Mouse (Mus musculus): ENCODE data around the gene Lrrc63. TPM values are rescaled to one million over a fixed set of nuclear protein-coding genes. Genes with fewer than 3 reads are reported as not detected.

The Lrrc63 gene
- polyA plus RNA-seq, 1 experiment from 2014 or later, result not detected

GRCm38 (mm10) chr14:75138503-75138902 lies 7.8 kb upstream of the Lrrc63 start:
- Histone ChIP-seq H3K4me3 (replicated peaks) (peak overlapping the region; percentile 21), H3K4me2 (peak overlapping the region; percentile 66), H3K9me3 (replicated peaks) (no peaks in the 10 kb centered on the region), H3K27ac (replicated peaks) (peak overlapping the region; percentile 99), H3K36me3 (replicated peaks) (no peaks in the 10 kb centered on the region), H3K9ac (peak overlapping the region; percentile 46; the same call in 1 of the 2 replicates), H3K4me1 (replicated peaks) (peaks cover 57% of the 10 kb centered on the region), H3K27me3 (peaks cover 13% of the 10 kb centered on the region; the same call in 1 of the 2 replicates)
- peak; percentile 100 for ATAC-seq (ENCODE audit: insufficient read depth)
- 19% methylated on average over 10 of the region's 10 CpGs for WGBS (ENCODE audit: insufficient replicate concordance)

GRCm38 (mm10) chr14:75136119-75136966 lies 5.7 kb upstream of the Lrrc63 start:
- H3K9ac ChIP-seq, result no peak overlapping the region
- peak overlapping the region; percentile 37 for H3K4me3 ChIP-seq (replicated peaks)
- no peaks in the 10 kb centered on the region for H3K9me3 ChIP-seq (replicated peaks)
- no peak for ATAC-seq (ENCODE audit: insufficient read depth)
- H3K36me3 ChIP-seq (replicated peaks), result no peaks in the 10 kb centered on the region
- peaks cover 30% of the 10 kb centered on the region; the same call in 1 of the 2 replicates for H3K27me3 ChIP-seq
- H3K4me1 ChIP-seq (replicated peaks), result peaks cover 71% of the 10 kb centered on the region
- H3K4me2 ChIP-seq, result peak overlapping the region; percentile 60
- WGBS (ENCODE audit: insufficient replicate concordance), result 26% methylated on average over 25 of the region's 25 CpGs
- H3K27ac ChIP-seq (replicated peaks), result peak overlapping the region; percentile 42

DNA sequence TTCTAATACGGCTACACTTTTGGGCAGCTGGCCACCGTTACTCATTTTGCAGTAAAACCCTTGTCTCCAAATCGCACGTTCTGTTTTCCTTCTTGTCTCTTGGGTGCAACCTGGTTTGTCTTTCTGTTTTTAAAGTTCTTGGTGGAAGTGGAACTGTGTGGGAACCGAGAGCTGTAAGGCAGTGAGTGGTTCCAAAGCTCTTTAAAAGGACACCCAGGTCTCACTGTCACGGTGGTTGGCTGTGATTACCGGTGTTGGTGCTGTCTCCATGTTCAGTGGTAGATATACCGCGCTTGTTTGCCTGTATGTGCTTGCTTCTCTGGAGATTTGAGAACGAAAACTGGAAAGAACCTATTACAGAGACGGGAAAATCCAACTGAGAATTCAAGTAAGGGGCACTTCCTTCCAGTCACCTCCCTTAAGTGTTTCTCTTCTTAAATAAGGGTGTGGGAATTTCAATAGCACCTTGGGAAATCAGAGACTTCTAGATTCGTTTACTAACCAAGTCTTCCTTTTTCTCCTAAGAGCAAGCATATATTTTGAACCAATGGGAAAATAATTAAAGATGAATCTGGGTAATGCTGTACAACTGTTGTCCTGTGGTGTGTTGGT lies 749 bp upstream of the Lrrc63 start:
- ATAC-seq (ENCODE audit: insufficient read depth), result peak; percentile 42
- no peaks in the 10 kb centered on the region for H3K9me3 ChIP-seq (replicated peaks)
- no peaks in the 10 kb centered on the region for H3K36me3 ChIP-seq (replicated peaks)
- H3K27me3 ChIP-seq, result peaks cover 38% of the 10 kb centered on the region
- 4% methylated on average over 12 of the region's 12 CpGs for WGBS (ENCODE audit: insufficient replicate concordance)
- H3K4me1 ChIP-seq (replicated peaks), result peaks cover 37% of the 10 kb centered on the region
- peak overlapping the region; percentile 91 for H3K4me2 ChIP-seq
- peak overlapping the region; percentile 63 for H3K27ac ChIP-seq (replicated peaks)
- H3K4me3 ChIP-seq (replicated peaks), result peak overlapping the region; percentile 71
- peak overlapping the region; percentile 24 for H3K9ac ChIP-seq

GRCm38 (mm10) chr14:75121658-75122057 lies 9.0 kb downstream of the Lrrc63 start:
- Histone ChIP-seq H3K27me3 (0 out of 2 replicates have a peak, but pooled peaks cover 5% of the 10 kb centered on the region), H3K4me3 (replicated peaks) (no peak overlapping the region), H3K4me1 (replicated peaks) (no peaks in the 10 kb centered on the region), H3K4me2 (no peak overlapping the region), H3K9me3 (replicated peaks) (no peaks in the 10 kb centered on the region), H3K9ac (no peak overlapping the region), H3K27ac (replicated peaks) (no peak overlapping the region), H3K36me3 (replicated peaks) (no peaks in the 10 kb centered on the region)
- 46% methylated on average over 8 of the region's 8 CpGs for WGBS (ENCODE audit: insufficient replicate concordance)
- no peak for ATAC-seq (ENCODE audit: insufficient read depth)

- H3K27me3 ChIP-seq, result no peaks in the 10 kb centered on the region
- H3K9ac ChIP-seq, result no peak overlapping the region
- H3K4me1 ChIP-seq (replicated peaks), result no peaks in the 10 kb centered on the region; the same call in none of the 2 replicates
- 68% methylated on average over 5 of the region's 5 CpGs for WGBS (ENCODE audit: insufficient replicate concordance)
- no peaks in the 10 kb centered on the region for H3K9me3 ChIP-seq (replicated peaks)
- H3K36me3 ChIP-seq (replicated peaks), result no peaks in the 10 kb centered on the region
- H3K4me2 ChIP-seq, result no peak overlapping the region
- no peak overlapping the region for H3K27ac ChIP-seq (replicated peaks)
- no peak overlapping the region for H3K4me3 ChIP-seq (replicated peaks)
- no peak for ATAC-seq (ENCODE audit: insufficient read depth)
These were observed 27.7 kb downstream of the Lrrc63 start for GRCm38 (mm10) chr14:75102956-75103355.

- H3K27ac ChIP-seq (replicated peaks), result no peak overlapping the region
- no peak overlapping the region for H3K9ac ChIP-seq
- H3K27me3 ChIP-seq, result no peaks in the 10 kb centered on the region
- H3K4me2 ChIP-seq, result no peak overlapping the region
- ATAC-seq (ENCODE audit: insufficient read depth), result no peak
- no peaks in the 10 kb centered on the region for H3K9me3 ChIP-seq (replicated peaks)
- H3K36me3 ChIP-seq (replicated peaks), result no peaks in the 10 kb centered on the region
- no peak overlapping the region for H3K4me3 ChIP-seq (replicated peaks)
- WGBS (ENCODE audit: insufficient replicate concordance), result 55% methylated on average over 6 of the region's 6 CpGs
- H3K4me1 ChIP-seq (replicated peaks), result no peaks in the 10 kb centered on the region
These were observed 52.7 kb downstream of the Lrrc63 start for GRCm38 (mm10) chr14:75077946-75078345.

DNA sequence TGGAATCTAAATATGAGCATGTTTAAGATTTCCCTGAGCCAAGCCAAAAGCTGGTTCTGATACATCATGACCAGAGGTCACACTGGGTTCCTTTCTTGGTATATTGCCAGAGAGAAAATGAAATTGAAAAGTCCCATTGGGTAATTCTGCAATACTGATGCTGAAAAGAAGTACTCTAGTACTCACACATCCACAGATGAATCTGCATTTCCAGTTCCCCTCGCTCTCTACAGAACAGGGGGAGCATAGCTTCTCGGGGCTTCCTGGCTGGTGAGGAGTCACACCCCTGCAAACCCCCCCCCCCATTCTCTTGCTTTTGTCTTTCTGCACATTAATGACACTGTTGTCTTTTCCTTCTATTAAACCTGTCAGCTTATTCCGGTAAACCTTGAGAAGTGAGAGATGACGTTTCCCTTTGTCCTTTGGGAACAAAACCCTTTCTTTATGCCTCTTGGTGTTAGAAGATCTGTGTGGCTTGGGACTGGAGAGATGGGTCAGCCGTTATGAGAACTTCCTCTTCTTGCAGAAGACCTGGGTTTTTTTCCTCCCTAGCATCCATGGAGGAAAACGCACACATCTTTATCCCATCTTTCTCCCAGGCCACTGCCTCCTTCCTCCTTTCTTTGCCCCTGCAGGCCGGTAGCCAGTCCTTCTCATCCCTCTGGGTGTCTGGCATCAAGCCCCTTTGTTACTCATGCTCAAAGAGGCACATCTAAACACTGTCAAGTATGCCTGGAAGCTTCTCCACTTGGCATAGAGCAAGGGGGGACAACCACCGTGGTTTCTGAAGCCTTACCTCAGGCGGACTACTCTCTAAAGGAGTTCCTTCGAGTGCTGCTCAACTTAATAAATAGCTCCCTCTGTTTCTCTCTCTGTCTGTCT lies 55.1 kb downstream of the Lrrc63 start:
- H3K36me3 ChIP-seq (replicated peaks), result no peaks in the 10 kb centered on the region
- no peak overlapping the region for H3K27ac ChIP-seq (replicated peaks)
- 37% methylated on average over 10 of the region's 10 CpGs for WGBS (ENCODE audit: insufficient replicate concordance)
- H3K4me3 ChIP-seq (replicated peaks), result no peak overlapping the region
- H3K27me3 ChIP-seq, result no peaks in the 10 kb centered on the region
- H3K4me1 ChIP-seq (replicated peaks), result no peaks in the 10 kb centered on the region
- H3K9ac ChIP-seq, result no peak overlapping the region
- no peak overlapping the region for H3K4me2 ChIP-seq
- H3K9me3 ChIP-seq (replicated peaks), result no peaks in the 10 kb centered on the region
- ATAC-seq (ENCODE audit: insufficient read depth), result no peak

DNA sequence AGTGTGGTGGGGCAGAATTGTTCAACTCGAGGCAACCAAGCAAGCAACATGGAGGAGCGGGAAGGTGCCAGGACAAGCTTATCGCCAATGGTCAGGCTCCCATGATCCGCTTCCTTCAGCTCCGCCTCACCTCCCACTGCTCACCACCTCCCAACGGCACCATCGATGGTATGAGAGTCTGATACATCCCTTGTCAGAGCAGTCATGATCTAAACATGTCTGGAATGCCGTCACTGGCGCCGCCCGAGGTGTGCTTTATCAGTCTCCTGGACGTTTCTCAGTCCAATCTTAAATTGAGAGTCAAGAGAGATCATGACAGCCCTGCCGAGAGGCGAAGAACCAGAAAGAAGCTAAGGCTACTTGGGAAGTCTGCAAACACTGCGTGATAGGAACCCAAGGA lies 59.6 kb downstream of the Lrrc63 start:
- Histone ChIP-seq H3K4me1 (replicated peaks) (peaks cover 4% of the 10 kb centered on the region; the same call in 1 of the 2 replicates), H3K4me3 (replicated peaks) (no peak overlapping the region), H3K4me2 (no peak overlapping the region), H3K27me3 (0 out of 2 replicates have a peak, but pooled peaks cover 4% of the 10 kb centered on the region), H3K9me3 (replicated peaks) (no peaks in the 10 kb centered on the region), H3K9ac (no peak overlapping the region), H3K36me3 (replicated peaks) (no peaks in the 10 kb centered on the region), H3K27ac (replicated peaks) (no peak overlapping the region)
- ATAC-seq (ENCODE audit: insufficient read depth), result no peak
- 67% methylated on average over 15 of the region's 15 CpGs for WGBS (ENCODE audit: insufficient replicate concordance)

DNA sequence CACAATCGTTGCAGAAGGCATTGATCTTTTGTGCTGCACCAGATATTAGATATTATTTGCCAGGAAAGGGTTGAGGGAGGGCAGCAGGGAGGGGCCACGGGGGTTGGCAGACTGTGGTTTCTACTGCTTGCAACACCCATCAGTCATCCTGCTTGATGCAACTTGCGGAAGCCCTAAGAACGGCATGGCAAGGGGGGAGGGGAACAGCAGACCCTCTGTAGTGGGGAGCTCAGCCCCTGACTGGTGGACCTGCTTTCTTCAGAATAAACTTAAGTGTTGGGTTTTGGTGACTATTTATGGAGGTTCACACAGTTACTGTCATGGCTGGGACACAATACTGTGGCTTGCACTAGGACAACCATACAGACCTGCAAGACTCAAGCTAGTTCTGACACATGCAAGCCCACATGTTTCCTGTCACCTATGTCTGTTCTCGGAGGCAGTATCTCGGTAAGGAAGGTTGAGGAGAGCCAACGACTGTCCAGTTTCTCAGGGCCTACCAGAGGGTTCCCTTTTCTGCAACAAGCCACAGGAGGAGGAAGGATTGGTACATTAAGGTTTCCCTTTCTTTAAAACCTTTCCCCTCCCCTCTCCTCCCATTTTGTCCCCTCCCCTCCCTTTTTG lies 61.2 kb downstream of the Lrrc63 start:
- Histone ChIP-seq H3K4me3 (replicated peaks) (0 out of 2 replicates have a peak overlapping the region, but pooled peaks have one; percentile 21), H3K27ac (replicated peaks) (0 out of 2 replicates have a peak overlapping the region, but pooled peaks have one; percentile 41), H3K4me2 (peak overlapping the region; percentile 47), H3K4me1 (replicated peaks) (peaks cover 4% of the 10 kb centered on the region; the same call in 1 of the 2 replicates), H3K9ac (no peak overlapping the region), H3K36me3 (replicated peaks) (no peaks in the 10 kb centered on the region), H3K27me3 (0 out of 2 replicates have a peak, but pooled peaks cover 4% of the 10 kb centered on the region), H3K9me3 (replicated peaks) (no peaks in the 10 kb centered on the region)
- WGBS (ENCODE audit: insufficient replicate concordance), result 15% methylated on average over 7 of the region's 7 CpGs
- 0 out of 2 replicates have a peak, but pooled peaks have one; percentile 31 for ATAC-seq (ENCODE audit: insufficient read depth)

DNA sequence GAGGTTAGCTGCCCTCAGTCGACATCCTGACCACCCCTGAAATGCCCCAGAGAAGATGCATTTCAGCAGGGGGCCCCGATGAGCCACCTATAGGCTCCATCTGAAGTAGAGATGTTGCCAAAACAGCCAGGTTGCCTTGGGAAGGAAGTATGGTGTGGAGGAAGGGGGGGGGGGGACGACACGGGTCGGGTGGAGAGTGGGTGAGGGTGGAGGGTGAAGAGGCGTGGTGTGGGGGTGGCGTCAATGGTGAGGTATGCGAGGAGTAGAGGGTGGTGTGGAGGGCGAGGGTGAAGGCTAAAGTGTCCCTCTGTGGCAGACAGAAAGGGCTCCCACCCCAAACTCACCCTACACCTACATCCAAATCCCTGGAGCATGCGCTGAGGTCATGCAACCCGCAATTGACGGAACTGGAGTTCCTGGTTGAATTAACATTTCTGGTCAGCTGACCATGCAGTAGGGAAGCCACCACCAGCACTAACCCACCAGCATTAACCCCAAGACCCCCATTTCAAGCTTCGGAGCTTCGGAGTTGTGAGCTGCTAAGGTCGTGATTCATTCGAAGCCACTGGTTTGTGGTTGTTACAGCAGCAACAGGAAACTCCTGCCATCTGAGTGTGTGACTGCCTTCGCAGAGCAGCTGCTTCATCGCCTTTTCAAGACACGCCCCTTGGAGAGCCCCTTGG lies 62.1 kb downstream of the Lrrc63 start:
- Histone ChIP-seq H3K27ac (replicated peaks) (peak overlapping the region; percentile 51), H3K27me3 (0 out of 2 replicates have a peak, but pooled peaks cover 4% of the 10 kb centered on the region), H3K36me3 (replicated peaks) (no peaks in the 10 kb centered on the region), H3K9me3 (replicated peaks) (no peaks in the 10 kb centered on the region), H3K9ac (no peak overlapping the region), H3K4me3 (replicated peaks) (peak overlapping the region; percentile 21; the same call in 1 of the 2 replicates), H3K4me2 (peak overlapping the region; percentile 47), H3K4me1 (replicated peaks) (peaks cover 4% of the 10 kb centered on the region; the same call in 1 of the 2 replicates)
- peak; percentile 22 for ATAC-seq (ENCODE audit: insufficient read depth)
- WGBS (ENCODE audit: insufficient replicate concordance), result 17% methylated on average over 19 of the region's 19 CpGs
